Mouse (Mus musculus): Measurements from ENCODE around the gene Pfkl.

- TF ChIP-seq E2F4 (IDR thresholded peaks at IDR 0.05; ENCODE audit: insufficient read depth) = no peak
- TF ChIP-seq USF1 (IDR thresholded peaks at IDR 0.05; ENCODE audit: low read depth) = no peak
- TF ChIP-seq POLR2A (IDR thresholded peaks at IDR 0.05; ENCODE audit: insufficient read length, low read depth) = no peak
- TF ChIP-seq MYOD1 (IDR thresholded peaks at IDR 0.05; ENCODE audit: control insufficient read depth in 1 of 3, insufficient read length in 2 of 3, low read depth in 2 of 3) = no peak
- no peak for TF ChIP-seq TCF12 (IDR thresholded peaks at IDR 0.05; ENCODE audit: insufficient read depth, poor library complexity, severe bottlenecking)
- TF ChIP-seq TCF3 (IDR thresholded peaks at IDR 0.05; ENCODE audit: insufficient read length, low read depth) = no peak
- TF ChIP-seq MAX (IDR thresholded peaks at IDR 0.05; ENCODE audit: low read depth) = no peak
- no peak for TF ChIP-seq CEBPB (IDR thresholded peaks at IDR 0.05; ENCODE audit: insufficient read depth, poor library complexity, severe bottlenecking)
- TF ChIP-seq POLR2AphosphoS2 (IDR thresholded peaks at IDR 0.05; ENCODE audit: insufficient read length, low read depth) = no peak
- TF ChIP-seq SRF (IDR thresholded peaks at IDR 0.05; ENCODE audit: control insufficient read depth, insufficient read length, low read depth) = no peak
- TF ChIP-seq REST (IDR thresholded peaks at IDR 0.05; ENCODE audit: insufficient read depth, insufficient read length) = no peak
- TF ChIP-seq MYOG (IDR thresholded peaks at IDR 0.05; ENCODE audit: control insufficient read depth in 1 of 3, insufficient read depth in 1 of 3, insufficient read length in 2 of 3, low read depth in 2 of 3) = no peak
These were observed 33.0 kb upstream of the Pfkl start for GRCm38 (mm10) chr10:78042697-78043405.
